Mouse (Mus musculus) heart, adult 2 months (tissue): ENCODE results near the gene Esrp2.

Source experiments
- CTCF ChIP-seq: fragments of 200-600 bp; IDR thresholded peaks from 2 replicates; pipeline ENCODE4 v1.8.1; 2022; ENCODE audit warnings: antibody characterized with exemption, mild to moderate bottlenecking, moderate library complexity
- EP300 ChIP-seq: fragments of 200-500 bp; IDR thresholded peaks from 2 replicates; pipeline ENCODE4 v1.6.1; 2011; ENCODE audit warnings: low read depth, low read length, control low read depth; ENCODE audit not compliant: insufficient read depth
- POLR2A ChIP-seq: fragments of 200-500 bp; IDR thresholded peaks from 2 replicates; pipeline ENCODE4 v1.6.1; 2011; ENCODE audit warnings: mild to moderate bottlenecking, low read depth, low read length, control low read depth; ENCODE audit not compliant: insufficient read depth

GRCm38 (mm10) chr8:106133526-106133925, 3.2 kb downstream of the Esrp2 start:
- no peak for TF ChIP-seq POLR2A
- no peak for TF ChIP-seq EP300
- no peak for TF ChIP-seq CTCF
